Mouse (Mus musculus) ES-E14 (cell line): ENCODE measurements around the gene Grcc10. TPM values are rescaled to one million over a fixed set of nuclear protein-coding genes. Genes with fewer than 3 reads are reported as not detected.

ENCODE experiments used
- DNase-seq: peaks from one replicate; pipeline ENCODE4 v3.0.0-alpha.2; 2013; ENCODE audit warnings: low read depth, low spot score
- H3K27ac ChIP-seq: 2 replicates; pipeline ENCODE4 v1.5.1; 2012; ENCODE audit warnings: low read depth, mild to moderate bottlenecking, low read length, moderate library complexity, mixed read lengths; ENCODE audit not compliant: poor library complexity, insufficient read depth, severe bottlenecking
- H3K36me3 ChIP-seq: 2 replicates; pipeline ENCODE4 v1.6.1; 2012; ENCODE audit warnings: mild to moderate bottlenecking, low read length, moderate library complexity, mixed read lengths; ENCODE audit not compliant: control insufficient read depth, poor library complexity, insufficient read depth, severe bottlenecking
- H3K4me1 ChIP-seq, 2 experiments: fragments of 150-350 bp in 1 of 2; sonication (generic) in 1 of 2; 2 replicates each; pipeline ENCODE4 v1.6.1; 2012; ENCODE audit warnings: low read length in 2 of 2, mild to moderate bottlenecking in 1 of 2, mixed read lengths in 1 of 2; ENCODE audit not compliant: control insufficient read depth in 2 of 2, insufficient read depth in 2 of 2, poor library complexity in 1 of 2
- H3K4me3 ChIP-seq, 2 experiments: fragments of 150-350 bp in 1 of 2; sonication (generic) in 1 of 2; 2 replicates each; pipeline ENCODE4 v1.5.1; 2012; ENCODE audit warnings: low read length in 2 of 2, low read depth in 1 of 2, mild to moderate bottlenecking in 1 of 2, mixed read lengths in 1 of 2; ENCODE audit not compliant: insufficient read depth in 1 of 2, poor library complexity in 1 of 2, severe bottlenecking in 1 of 2
- H3K9ac ChIP-seq: 2 replicates; pipeline ENCODE4 v1.6.1; 2012; ENCODE audit warnings: low read depth, mild to moderate bottlenecking, low read length, mixed read lengths; ENCODE audit not compliant: poor library complexity, insufficient read depth, severe bottlenecking
- H3K9me3 ChIP-seq: fragments of 150-350 bp; sonication (generic); 2 replicates; pipeline ENCODE4 v1.6.1; 2012; ENCODE audit warnings: low read depth, mild to moderate bottlenecking, low read length; ENCODE audit not compliant: control insufficient read depth, insufficient read depth
- CHD2 ChIP-seq: IDR thresholded peaks from 2 replicates; pipeline ENCODE4 v1.6.1; 2014; ENCODE audit warnings: mild to moderate bottlenecking, low read depth, low read length, inconsistent platforms
- HCFC1 ChIP-seq: IDR thresholded peaks from 2 replicates; pipeline ENCODE4 v1.6.1; 2012; ENCODE audit warnings: low read length, inconsistent platforms, borderline replicate concordance; ENCODE audit not compliant: insufficient read depth
- MAFK ChIP-seq: IDR thresholded peaks from 2 replicates; pipeline ENCODE4 v1.6.1; 2014; ENCODE audit warnings: mild to moderate bottlenecking, low read depth, low read length, inconsistent platforms; ENCODE audit not compliant: insufficient read depth
- ZC3H11A ChIP-seq: IDR thresholded peaks from 2 replicates; pipeline ENCODE4 v1.6.1; 2012; ENCODE audit warnings: low read depth, mild to moderate bottlenecking, inconsistent platforms, low read length, borderline replicate concordance
- ZNF384 ChIP-seq: IDR thresholded peaks from 2 replicates; pipeline ENCODE4 v1.6.1; 2012; ENCODE audit warnings: low read depth, low read length, inconsistent platforms
- in situ Hi-C, 2 experiments: fragments of 600-800 bp; cut with MboI; formaldehyde crosslinking; loops; one replicate each; pipeline ENCODE4 v1.15.1; 2025; ENCODE audit warnings: low sequenced_read_pairs in 2 of 2, inconsistent platforms in 1 of 2; ENCODE audit not compliant: unreplicated experiment in 2 of 2
- total RNA-seq: library from RNA; depleted of rRNA; stranded (reverse); fragments of 300-350 nt; gene quantifications from 2 replicates; pipeline ENCODE4 v1.2.3, GENCODE M21; 2012

Grcc10 gene
- total RNA-seq, 1 experiment, result 108 TPM

DNA sequence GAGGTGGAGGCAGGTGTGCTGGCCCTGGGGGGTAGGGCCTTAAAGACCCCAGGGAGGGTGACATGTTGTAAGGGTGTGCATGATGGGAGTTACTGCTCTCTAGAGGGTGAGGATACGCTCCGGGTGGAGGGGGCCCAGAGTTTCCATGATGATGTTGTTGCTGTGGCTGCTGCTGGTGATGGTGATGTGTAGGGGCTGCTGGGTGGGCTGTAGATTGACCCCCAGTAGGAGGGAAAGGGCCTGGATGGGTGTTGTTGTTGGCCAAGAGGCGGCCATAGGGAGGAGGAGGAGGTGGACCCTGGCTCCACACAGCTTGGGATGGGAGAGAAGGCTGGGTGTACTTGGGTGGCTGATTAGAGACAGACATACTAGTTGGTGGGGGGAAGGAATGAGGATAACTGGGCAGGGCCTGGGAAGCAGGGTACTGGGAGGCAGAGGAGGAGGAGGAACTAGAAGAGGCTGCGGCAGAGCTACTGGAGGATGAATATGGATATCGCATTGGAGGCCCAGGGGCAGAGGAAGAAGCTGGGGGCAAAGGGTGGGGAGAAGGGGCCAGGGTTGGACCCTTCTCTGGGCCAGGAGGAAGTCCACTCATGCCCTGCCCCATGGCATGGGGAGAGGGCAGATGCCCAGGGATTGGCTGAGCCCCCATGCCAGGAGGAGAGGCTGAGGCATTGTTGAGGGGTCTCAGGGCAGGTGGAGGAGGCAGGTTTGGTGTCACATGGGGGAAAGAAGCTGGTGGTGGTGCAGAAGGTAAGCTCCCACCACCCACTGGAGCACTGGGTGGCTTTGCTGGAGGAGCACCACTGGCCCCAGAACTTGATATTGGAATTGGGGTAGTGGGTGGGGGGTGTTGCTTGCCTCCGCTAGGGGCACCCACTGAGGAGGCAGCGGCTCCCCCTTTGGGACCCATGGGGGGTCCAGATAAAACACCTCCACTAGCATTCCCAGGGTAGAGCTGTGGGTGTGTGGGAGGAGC lies 5.8 kb upstream of the Grcc10 start:
- H3K4me1 ChIP-seq, result peaks cover 0 to 18% of the 10 kb centered on the region in 2 experiments; a peak in 1 of 4 replicates
- in situ Hi-C loops, result no loop called here
- DNase-seq, result no peak
- H3K27ac ChIP-seq, result no peak overlapping the region
- H3K4me3 ChIP-seq, result peak overlapping the region; percentile 72 to 76; a peak in 2 of 4 replicates
- 0 out of 2 replicates have a peak overlapping the region, but pooled peaks have one; percentile 87 for H3K9ac ChIP-seq
- TF ChIP-seq HCFC1 (no peak), CHD2 (no peak), ZC3H11A (no peak), MAFK (no peak), ZNF384 (no peak)
- peaks cover 13% of the 10 kb centered on the region; the same call in 1 of the 2 replicates for H3K36me3 ChIP-seq
- H3K9me3 ChIP-seq, result no peaks in the 10 kb centered on the region

DNA sequence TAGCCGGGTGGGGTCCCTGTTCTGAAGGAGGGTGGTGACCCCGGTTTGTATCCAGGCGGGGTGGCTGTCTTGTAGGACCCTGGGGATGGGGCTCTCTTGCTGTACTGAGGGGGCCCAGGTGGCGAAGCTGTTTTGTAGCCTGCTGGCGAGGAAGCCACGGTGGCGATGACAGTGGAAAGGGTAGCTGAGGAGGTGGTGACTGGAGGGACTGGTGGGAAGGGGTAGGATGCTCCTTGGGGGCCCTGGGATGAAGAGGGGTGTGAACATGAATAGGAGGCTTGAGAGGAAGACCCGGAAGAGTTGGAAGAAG lies 5.1 kb upstream of the Grcc10 start:
- TF ChIP-seq ZNF384 (no peak), HCFC1 (no peak), CHD2 (no peak), ZC3H11A (no peak), MAFK (no peak)
- Histone ChIP-seq H3K4me3 (peak overlapping the region; percentile 72 to 76), H3K27ac (no peak overlapping the region), H3K4me1 (peaks cover 0 to 18% of the 10 kb centered on the region in 2 experiments; a peak in 1 of 4 replicates), H3K36me3 (peaks cover 13% of the 10 kb centered on the region; the same call in 1 of the 2 replicates), H3K9ac (peak overlapping the region; percentile 87), H3K9me3 (no peaks in the 10 kb centered on the region)
- in situ Hi-C loops, result no loop called here
- DNase-seq, result no peak

DNA sequence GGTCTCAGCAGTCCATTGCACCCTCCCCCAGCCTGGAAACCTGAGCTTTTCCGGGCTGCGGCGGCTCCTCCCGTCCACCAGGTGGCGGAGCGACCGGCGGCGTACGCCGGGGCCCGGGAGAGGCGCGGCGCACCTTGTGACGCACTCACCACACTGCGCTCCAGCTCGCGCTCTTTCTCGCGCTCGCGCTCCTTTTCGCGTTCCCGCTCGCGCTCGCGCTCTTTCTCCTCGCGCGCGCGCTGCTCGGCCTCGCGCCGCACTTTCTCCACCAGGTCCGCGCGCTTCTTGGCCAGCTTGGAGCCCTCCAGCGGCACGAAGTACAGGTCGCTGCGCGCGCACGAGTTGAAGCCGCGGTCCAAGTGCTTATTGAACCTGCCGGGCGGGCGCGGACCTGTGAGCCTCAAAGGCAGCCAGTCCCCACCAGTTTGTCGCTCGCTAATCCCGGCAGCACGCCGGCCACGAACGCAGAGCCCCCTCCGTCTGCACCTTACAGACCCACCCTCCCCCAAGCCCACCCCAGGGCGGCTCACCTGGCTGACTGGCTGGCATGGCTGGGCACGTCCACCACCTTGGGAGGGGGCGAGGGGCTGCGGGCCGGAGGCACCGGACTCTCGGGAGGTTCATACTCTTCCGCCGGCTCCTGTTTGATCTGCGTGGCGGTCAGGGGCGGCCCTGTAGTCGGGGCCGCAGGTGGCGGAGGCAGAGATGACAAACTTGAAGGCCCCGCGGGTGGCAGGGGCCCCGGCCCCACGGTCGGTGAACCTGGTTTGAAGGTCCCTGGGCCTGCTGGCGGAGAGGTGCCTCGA lies 4.5 kb upstream of the Grcc10 start:
- peak overlapping the region; percentile 87 for H3K9ac ChIP-seq
- TF ChIP-seq ZNF384 (no peak), MAFK (no peak), HCFC1 (peak; percentile 79), CHD2 (peak; percentile 89)
- DNase-seq, result peak; percentile 90
- H3K27ac ChIP-seq, result peak overlapping the region; percentile 61
- H3K36me3 ChIP-seq, result peaks cover 13% of the 10 kb centered on the region; the same call in 1 of the 2 replicates
- H3K4me1 ChIP-seq, result peaks cover 0 to 18% of the 10 kb centered on the region in 2 experiments; a peak in 1 of 4 replicates
- in situ Hi-C loops, result no loop called here
- H3K9me3 ChIP-seq, result no peaks in the 10 kb centered on the region
- peak overlapping the region; percentile 72 to 76 for H3K4me3 ChIP-seq

DNA sequence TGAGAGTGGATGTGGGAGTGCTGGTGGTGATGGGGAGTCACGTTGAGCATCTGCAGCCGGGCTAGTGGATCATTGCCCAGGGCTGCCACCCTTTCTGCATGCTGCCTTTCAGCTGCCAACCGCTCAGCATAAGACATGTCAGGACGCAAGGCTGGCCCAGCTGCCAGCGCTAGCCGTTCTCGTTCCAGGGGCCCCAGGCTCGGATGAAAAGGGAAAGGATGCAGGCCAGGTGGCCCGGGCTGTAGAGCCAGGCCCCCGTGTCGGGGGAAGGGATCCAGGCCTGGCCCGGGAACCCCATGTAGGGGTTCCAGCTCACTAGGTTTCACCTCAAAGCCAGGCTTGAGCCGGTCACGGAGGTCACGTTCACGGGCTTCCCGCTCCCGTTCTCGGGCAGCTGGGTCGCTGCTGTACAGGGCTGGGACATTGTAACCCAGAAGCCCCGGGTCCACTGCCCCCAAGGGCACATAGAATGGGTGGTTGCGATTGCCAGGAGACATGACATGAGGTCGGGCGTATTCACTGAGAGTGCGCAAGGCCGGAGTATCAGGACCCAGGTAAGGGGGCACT lies 3.7 kb upstream of the Grcc10 start:
- Histone ChIP-seq H3K9ac (peak overlapping the region; percentile 86), H3K27ac (peak overlapping the region; percentile 30; the same call in 1 of the 2 replicates), H3K4me3 (peak overlapping the region; percentile 60 to 62), H3K4me1 (peaks cover 0 to 19% of the 10 kb centered on the region in 2 experiments; a peak in 2 of 4 replicates), H3K9me3 (no peaks in the 10 kb centered on the region), H3K36me3 (peaks cover 13% of the 10 kb centered on the region; the same call in 1 of the 2 replicates)
- no peak for DNase-seq
- in situ Hi-C loops, result no loop called here
- no peak for TF ChIP-seq MAFK
